Mouse (Mus musculus) Patski (cell line): ENCODE results near the gene Lrriq1. TPM values are rescaled to one million over a fixed set of nuclear protein-coding genes. Genes with fewer than 3 reads are reported as not detected.

Experiments used
- ATAC-seq: fragments of 100-300 bp; one replicate; pipeline ENCODE4 v1.8.0; 2021
- CTCF ChIA-PET: fragments of 350-600 bp; sonication (Branson Sonifier 250); formaldehyde crosslinking; loops from one replicate; lab custom pipeline; 2022; ENCODE audit warnings: inconsistent platforms; lab: Charles Lee
- POLR2A ChIA-PET: fragments of 350-600 bp; sonication (Branson Sonifier 250); formaldehyde crosslinking; loops from one replicate; lab custom pipeline; 2022; ENCODE audit warnings: antibody characterized with exemption, inconsistent platforms; lab: Charles Lee
- DNase-seq: peaks from one replicate; pipeline ENCODE4 v3.0.0-alpha.2; 2011; ENCODE audit warnings: low read depth, low spot score
- H3K27me3 ChIP-seq: fragments of 371-371 bp; one replicate; pipeline ENCODE4 v1.5.1; 2021
- CTCF ChIP-seq: fragments of 100-300 bp; IDR thresholded peaks from one replicate; pipeline ENCODE4 v1.5.1; 2021
- in situ Hi-C: fragments of 300-500 bp; cut with MboI; formaldehyde crosslinking; loops from 3 replicates; pipeline ENCODE4 v1.11.1; 2018; ENCODE audit warnings: low pct_unique_long_range_greater_than_20kb, mixed read lengths
- polyA plus RNA-seq: library from polyadenylated mRNA; unstranded; gene quantifications from one replicate; pipeline ENCODE4 v1.2.3, GENCODE M21; 2021

Lrriq1 gene
- polyA plus RNA-seq, 1 experiment from 2014 or later = 1.8 TPM

DNA sequence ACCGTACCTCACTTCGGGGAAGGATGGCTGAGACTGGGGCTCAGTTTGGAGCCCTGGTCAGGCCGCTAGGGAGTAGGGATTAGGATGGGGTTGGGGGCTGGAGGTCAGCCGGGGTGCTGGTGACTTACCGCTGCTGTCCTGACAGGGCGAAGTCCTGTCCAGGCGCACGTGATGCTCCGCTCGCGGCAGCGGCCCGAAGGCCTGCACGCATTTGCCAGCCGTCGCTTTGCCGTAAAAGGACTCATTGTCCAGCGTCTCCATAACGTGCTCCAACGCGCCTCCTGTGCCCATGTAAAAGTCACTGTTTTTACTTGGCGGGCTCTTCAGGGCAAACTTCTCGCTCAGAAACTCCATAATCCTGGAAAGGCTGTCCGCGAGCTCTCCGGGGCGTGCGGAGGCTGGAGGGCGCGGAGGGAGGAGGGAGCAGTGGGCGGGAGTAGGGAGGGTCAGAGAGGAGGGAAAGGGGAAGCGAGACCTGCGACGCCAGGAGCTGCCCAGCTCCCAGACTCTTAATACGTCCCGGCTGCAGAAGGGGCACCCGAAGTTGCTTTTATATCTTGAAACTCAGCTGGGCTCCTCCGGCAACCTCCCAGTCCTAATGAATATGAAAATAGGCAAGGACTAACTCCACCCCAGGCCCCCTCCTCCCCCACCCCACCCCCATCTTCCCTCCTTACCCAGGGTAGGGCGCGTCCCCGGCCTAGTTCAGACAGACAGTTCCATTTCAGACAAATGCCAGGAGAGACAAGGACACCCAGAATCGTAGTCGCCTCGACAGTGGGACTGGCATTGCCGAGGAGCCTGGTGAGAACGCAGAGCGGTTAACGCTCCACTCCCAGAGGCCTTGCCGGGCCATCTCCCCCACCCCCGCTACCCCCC, 207.6 kb downstream of the Lrriq1 start:
- CTCF ChIA-PET = no interaction called here
- in situ Hi-C loops = no loop called here
- no peak for ATAC-seq

DNA sequence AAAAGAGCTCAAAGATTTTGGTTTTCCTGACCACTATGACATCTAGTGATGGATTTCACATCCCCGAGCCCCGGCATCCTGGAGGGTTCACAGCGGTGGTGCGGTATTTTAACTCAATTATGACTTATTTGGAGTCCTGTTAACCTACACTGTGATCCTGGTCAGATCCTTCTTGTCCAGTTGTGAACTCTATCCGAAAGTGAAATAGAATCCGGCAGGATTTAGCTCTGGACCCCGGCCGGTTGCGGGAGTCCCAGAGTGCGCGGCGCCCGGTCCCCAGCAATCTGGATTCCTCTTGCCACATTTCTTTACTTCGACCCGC, 208.2 kb downstream of the Lrriq1 start:
- ChIA-PET POLR2A (no interaction called here), CTCF (no interaction called here)
- DNase-seq (no peak), ATAC-seq (no peak)
- in situ Hi-C loops = no loop called here
- TF ChIP-seq CTCF = no peak
- peaks cover 59% of the 10 kb centered on the region for H3K27me3 ChIP-seq

More for the DNA sequence above, 207.6 kb downstream of the Lrriq1 start:
- peaks cover 57% of the 10 kb centered on the region for H3K27me3 ChIP-seq
- POLR2A ChIA-PET = no interaction called here
- no peak for TF ChIP-seq CTCF
- no peak for DNase-seq

DNA sequence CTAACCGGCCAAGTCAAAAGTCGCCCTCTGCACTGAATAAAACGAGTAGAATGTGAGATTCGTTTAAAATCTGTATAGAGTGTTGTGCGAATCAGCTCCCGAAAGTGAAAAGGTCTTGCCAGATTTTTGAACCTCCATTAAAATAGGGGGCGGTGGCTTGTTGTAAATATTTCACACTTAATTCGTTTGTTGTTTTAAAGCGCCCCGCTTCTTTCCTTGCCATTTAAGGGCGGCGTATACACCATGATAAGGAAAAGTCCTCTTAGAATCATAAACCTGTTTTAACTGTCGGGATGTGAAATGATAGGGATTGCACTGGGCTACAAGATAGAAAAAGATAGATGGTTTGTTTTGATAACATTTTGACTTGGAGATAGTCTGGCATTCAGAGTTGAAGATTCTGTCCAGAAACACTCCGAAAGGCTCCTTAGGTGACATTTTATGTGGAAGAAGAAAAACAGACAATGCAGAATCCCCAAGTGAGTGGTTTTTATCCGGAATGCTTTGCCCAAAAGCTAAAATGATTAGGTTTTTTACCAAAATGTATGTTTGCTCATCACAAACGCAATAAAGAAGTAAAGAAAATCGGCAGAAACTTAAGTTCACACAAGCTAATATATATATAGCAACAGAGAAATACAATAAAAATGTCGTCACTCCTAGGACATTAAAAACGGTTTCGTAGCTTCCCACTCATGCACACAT, 208.7 kb downstream of the Lrriq1 start:
- TF ChIP-seq CTCF = no peak
- DNase-seq = no peak
- ChIA-PET CTCF (no interaction called here), POLR2A (no interaction called here)
- peaks cover 59% of the 10 kb centered on the region for H3K27me3 ChIP-seq
- ATAC-seq = no peak
- in situ Hi-C loops = no loop called here

DNA sequence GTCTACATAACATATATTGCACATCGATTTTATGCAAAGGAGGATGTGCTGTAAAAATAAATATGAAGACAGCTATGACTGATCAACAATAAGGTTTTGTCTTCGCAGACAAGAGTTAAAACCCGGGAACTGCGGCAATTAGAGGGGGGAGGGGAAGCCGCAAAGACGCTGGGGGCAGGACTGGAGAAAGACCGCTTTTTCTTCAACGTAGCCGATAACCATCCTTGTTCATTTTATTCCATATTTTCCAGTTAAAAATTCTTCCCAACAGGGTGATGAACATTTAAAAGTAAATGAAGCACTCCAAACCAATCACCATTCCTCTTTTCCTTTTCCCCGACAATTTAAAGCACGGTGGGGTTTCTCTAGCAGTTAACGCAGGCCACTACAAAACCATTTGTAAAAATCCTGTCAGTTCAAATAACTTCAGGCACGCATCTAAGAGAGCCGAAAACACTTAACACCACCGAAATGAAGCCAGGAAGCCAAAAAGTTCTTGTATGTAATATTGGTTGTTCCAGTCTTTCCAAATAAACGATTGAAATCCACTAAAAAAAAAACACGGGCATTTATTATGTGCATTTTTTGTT, 209.4 kb downstream of the Lrriq1 start:
- ATAC-seq (no peak), DNase-seq (no peak)
- ChIA-PET CTCF (no interaction called here), POLR2A (no interaction called here)
- peaks cover 59% of the 10 kb centered on the region for H3K27me3 ChIP-seq
- in situ Hi-C loops = no loop called here
- no peak for TF ChIP-seq CTCF

DNA sequence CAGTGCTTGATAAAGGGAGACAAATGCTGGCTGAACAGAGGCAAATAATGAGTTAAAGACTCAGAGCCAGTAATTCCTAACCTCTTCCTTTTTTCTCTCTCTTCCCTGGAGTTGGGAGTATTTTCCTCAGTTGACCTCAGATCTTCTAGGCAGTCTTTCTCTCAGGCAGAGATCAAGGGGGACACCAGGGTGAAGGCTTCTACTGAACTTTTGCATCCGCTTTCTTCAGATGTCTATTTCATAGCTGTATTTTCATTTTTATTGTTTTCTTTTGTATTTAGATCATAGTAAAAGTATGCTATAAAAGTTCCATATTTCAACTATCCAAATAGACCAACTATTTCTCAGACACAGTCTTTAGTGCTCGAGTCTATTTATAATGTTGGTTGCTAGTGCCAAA, 233.6 kb downstream of the Lrriq1 start:
- ChIA-PET CTCF (no interaction called here), POLR2A (no interaction called here)
- in situ Hi-C loops = no loop called here
- no peak for DNase-seq
- H3K27me3 ChIP-seq = peaks cover 20% of the 10 kb centered on the region
- ATAC-seq = no peak
- TF ChIP-seq CTCF = no peak

DNA sequence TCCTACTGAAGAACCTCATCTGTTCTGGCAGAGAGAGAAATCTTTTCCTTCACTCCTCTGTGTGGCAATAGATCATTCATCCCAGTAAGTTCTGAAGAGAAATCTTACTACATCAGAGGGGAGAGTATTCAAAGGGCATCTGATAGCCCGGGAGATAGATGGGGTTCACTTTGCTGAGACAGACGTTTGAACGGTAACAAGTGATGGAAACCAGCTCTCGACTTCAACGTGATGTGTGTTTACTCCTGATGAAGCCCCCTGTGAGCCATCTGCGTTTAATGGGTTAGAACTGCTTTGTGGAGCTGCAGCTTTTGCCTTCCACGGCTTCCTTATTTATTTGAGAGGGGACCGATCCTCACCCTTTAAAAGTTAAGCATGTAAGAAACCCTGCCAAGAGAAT, 235.2 kb downstream of the Lrriq1 start:
- H3K27me3 ChIP-seq = peaks cover 15% of the 10 kb centered on the region
- POLR2A ChIA-PET = no interaction called here
- DNase-seq = no peak
- ATAC-seq = no peak
- no peak for TF ChIP-seq CTCF
- in situ Hi-C loops = no loop called here
- CTCF ChIA-PET = interaction anchor here (1.2 kb wide), 1 partner anchor 20 kb away, joined by 3 read pairs; no protein-coding TSS in a partner anchor

DNA sequence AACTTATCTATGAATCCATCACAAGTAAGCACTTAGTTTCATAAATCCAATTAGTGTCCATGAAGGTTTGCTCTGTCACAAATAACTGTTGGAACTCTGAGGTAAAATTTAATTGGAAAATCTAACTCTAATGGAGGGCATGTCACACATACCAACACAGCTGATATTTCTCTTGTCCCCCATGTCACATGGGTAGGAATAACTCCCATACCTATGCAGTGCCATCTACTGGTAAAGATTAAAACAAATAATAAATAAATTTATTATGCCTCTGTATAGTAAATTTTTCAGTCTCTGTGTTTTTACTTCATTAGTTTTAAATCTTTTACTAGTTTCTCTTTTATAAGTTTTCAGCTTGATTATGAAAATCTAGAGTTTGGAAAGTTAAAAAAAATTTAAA, 236.5 kb downstream of the Lrriq1 start:
- CTCF ChIA-PET = interaction anchor here (0.8 to 1.6 kb wide), 4 partner anchors 9 to 21 kb away, joined by 3 to 4 read pairs (median 3); no protein-coding TSS in a partner anchor

More for the DNA sequence above, 236.5 kb downstream of the Lrriq1 start:
- peak; percentile 12 for TF ChIP-seq CTCF
- POLR2A ChIA-PET = no interaction called here
- H3K27me3 ChIP-seq = peaks cover 15% of the 10 kb centered on the region
- in situ Hi-C loops = no loop called here
- ATAC-seq (no peak), DNase-seq (no peak)

Other genes starting within 250 kb of the Lrriq1 start
- not detected for gene Alx1, start 206.1 kb downstream of the Lrriq1 start, polyA plus RNA-seq
- gene Slc6a15, start 131.5 kb upstream of the Lrriq1 start, polyA plus RNA-seq = not detected